Mouse (Mus musculus) heart, embryonic 12.5 days (tissue): ENCODE measurements at regions not wholly inside any gene's neighbourhood (a gene's known extent, or its start where the extent isn't known, plus 50 kb on each side); places are given as distances from the start of the nearest gene placed in this dataset.

Source experiments
- ATAC-seq: fragments of 200-750 bp; cut with Nextera tagmentation; 2 replicates; pipeline ENCODE4 v1.8.0; 2017; ENCODE audit warnings: moderate TSS enrichment, moderate library complexity; ENCODE audit not compliant: insufficient number of reproducible peaks, low FRiP score
- H3K27ac ChIP-seq: fragments of 300-500 bp; sonication (generic); 2 replicates; pipeline ENCODE4 v1.5.1; 2016; ENCODE audit warnings: mild to moderate bottlenecking, moderate library complexity; ENCODE audit not compliant: poor library complexity, severe bottlenecking
- H3K27me3 ChIP-seq: fragments of 300-500 bp; sonication (generic); replicated peaks from 2 replicates; pipeline ENCODE4 v1.6.1; 2016; ENCODE audit warnings: mild to moderate bottlenecking, moderate library complexity
- H3K36me3 ChIP-seq: fragments of 300-500 bp; sonication (generic); 2 replicates; pipeline ENCODE4 v1.6.1; 2016; ENCODE audit warnings: mild to moderate bottlenecking, moderate library complexity
- H3K4me1 ChIP-seq: fragments of 300-500 bp; sonication (generic); replicated peaks from 2 replicates; pipeline ENCODE4 v1.6.1; 2016; ENCODE audit warnings: mild to moderate bottlenecking
- H3K4me2 ChIP-seq: fragments of 300-500 bp; sonication (generic); 2 replicates; pipeline ENCODE4 v1.6.1; 2016; ENCODE audit warnings: mild to moderate bottlenecking, moderate library complexity
- H3K4me3 ChIP-seq: fragments of 300-500 bp; sonication (generic); 2 replicates; pipeline ENCODE4 v1.5.1; 2016; ENCODE audit warnings: mild to moderate bottlenecking
- H3K9ac ChIP-seq: fragments of 300-500 bp; sonication (generic); 2 replicates; pipeline ENCODE4 v1.6.1; 2016; ENCODE audit warnings: mild to moderate bottlenecking, moderate library complexity
- H3K9me3 ChIP-seq: fragments of 300-500 bp; sonication (generic); replicated peaks from 2 replicates; pipeline ENCODE4 v1.6.1; 2016; ENCODE audit warnings: mild to moderate bottlenecking, moderate library complexity
- WGBS: fragments of 180-500 bp; shearing (Covaris S2); methylation state at CpG from one replicate; pipeline ENCODE4 v1.1.7; 2016; 5-methylcytosine and 5-hydroxymethylcytosine counted together

DNA sequence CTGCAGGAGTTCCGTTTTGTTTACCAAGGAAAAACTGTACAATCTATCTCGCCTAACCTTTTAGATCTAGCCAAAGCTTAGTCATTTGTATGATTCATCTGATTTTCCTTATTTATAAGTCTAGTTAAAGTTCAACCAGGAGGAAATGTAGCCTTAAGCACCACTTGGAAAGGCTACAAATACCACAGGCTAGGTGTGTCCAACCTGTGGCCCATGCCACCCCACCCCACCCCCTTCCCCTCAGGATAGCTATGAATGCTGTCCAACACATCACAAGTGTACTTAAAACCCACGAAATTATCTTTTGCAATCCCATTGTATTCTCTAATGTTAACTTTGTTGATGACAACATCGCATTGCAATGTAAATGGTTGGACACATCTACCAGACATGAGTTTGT lies 102.9 kb upstream of the Klf14 start:
- no peak overlapping the region for H3K9ac ChIP-seq
- 83% methylated on average over 4 of the region's 4 CpGs for WGBS
- ATAC-seq, result no peak
- H3K36me3 ChIP-seq, result no peaks in the 10 kb centered on the region
- no peaks in the 10 kb centered on the region for H3K9me3 ChIP-seq
- no peak overlapping the region for H3K4me3 ChIP-seq
- no peaks in the 10 kb centered on the region; the same call in 1 of the 2 replicates for H3K4me1 ChIP-seq
- no peaks in the 10 kb centered on the region for H3K27me3 ChIP-seq
- H3K27ac ChIP-seq, result no peak overlapping the region
- H3K4me2 ChIP-seq, result no peak overlapping the region

DNA sequence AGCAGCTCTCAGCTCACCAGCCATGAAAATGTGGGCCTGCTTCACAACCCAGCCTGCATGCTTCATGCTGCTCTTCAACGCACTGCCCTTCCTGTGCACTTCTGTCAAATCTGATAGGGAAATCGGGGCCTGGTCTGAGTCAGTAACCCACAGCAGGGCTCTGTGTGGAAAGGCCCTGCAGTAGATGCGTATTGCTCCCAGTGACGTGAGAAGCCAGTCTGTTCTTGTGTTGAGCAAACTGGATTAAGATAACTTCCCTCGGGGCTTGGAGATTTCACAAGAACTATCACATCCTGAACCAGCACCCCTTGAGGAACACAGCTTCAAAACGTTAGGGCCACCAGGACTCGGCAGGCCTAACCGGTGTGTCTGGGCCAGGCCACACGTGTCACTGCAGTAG lies 106.5 kb upstream of the Klf14 start:
- 46% methylated on average over 9 of the region's 9 CpGs for WGBS
- Histone ChIP-seq H3K36me3 (no peaks in the 10 kb centered on the region), H3K9ac (no peak overlapping the region), H3K9me3 (no peaks in the 10 kb centered on the region), H3K27ac (no peak overlapping the region), H3K4me3 (no peak overlapping the region), H3K4me1 (peaks cover under 1% of the 10 kb centered on the region), H3K4me2 (no peak overlapping the region), H3K27me3 (no peaks in the 10 kb centered on the region)
- ATAC-seq, result no peak

DNA sequence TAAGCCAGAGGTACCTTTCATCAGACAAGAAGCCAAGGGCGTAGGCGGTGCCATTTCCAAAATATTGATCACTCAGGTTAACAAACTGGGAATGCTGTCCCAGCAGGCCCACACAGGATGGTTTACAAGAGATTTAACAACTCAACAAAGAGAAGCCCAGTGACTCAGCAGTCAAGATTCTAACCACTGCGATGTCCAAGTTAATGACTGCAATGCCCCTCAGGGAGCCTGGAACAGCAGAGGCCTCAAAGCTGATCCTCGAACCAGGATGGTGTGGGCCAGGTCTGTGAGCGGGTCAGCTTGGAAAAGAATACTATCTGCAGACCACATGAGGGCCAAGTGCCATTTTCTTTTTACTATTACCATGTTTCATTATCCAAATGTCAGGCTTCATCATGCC lies 108.0 kb upstream of the Klf14 start:
- H3K9ac ChIP-seq, result no peak overlapping the region
- 93% methylated on average over 5 of the region's 5 CpGs for WGBS
- no peak for ATAC-seq
- H3K9me3 ChIP-seq, result no peaks in the 10 kb centered on the region
- no peaks in the 10 kb centered on the region for H3K27me3 ChIP-seq
- H3K36me3 ChIP-seq, result no peaks in the 10 kb centered on the region
- no peak overlapping the region for H3K27ac ChIP-seq
- H3K4me2 ChIP-seq, result no peak overlapping the region
- peaks cover 11% of the 10 kb centered on the region for H3K4me1 ChIP-seq
- H3K4me3 ChIP-seq, result no peak overlapping the region

DNA sequence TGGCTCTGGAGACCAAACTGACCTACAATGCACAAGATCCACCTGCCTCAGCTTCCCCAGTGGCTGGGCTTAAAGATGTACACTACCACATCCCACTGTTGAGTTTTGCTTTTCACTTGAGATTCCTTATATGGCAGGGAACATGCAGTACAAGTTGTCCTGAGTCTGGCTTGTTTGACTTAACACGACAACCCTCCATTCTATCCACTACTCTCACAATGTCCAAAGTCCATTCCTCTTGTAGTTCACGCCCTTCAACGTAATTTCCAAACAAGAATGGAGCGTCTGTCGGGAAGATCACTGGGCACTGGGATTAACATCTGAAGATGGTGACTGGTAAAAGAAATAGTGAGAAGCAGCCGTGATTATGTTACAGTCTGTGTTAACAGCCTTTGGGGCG lies 108.6 kb upstream of the Klf14 start:
- H3K27me3 ChIP-seq, result no peaks in the 10 kb centered on the region
- ATAC-seq, result no peak
- no peak overlapping the region for H3K4me2 ChIP-seq
- WGBS, result 80% methylated on average over 7 of the region's 7 CpGs
- no peak overlapping the region for H3K27ac ChIP-seq
- H3K9me3 ChIP-seq, result no peaks in the 10 kb centered on the region
- H3K36me3 ChIP-seq, result no peaks in the 10 kb centered on the region
- no peak overlapping the region for H3K9ac ChIP-seq
- H3K4me3 ChIP-seq, result no peak overlapping the region
- H3K4me1 ChIP-seq, result peaks cover 11% of the 10 kb centered on the region

DNA sequence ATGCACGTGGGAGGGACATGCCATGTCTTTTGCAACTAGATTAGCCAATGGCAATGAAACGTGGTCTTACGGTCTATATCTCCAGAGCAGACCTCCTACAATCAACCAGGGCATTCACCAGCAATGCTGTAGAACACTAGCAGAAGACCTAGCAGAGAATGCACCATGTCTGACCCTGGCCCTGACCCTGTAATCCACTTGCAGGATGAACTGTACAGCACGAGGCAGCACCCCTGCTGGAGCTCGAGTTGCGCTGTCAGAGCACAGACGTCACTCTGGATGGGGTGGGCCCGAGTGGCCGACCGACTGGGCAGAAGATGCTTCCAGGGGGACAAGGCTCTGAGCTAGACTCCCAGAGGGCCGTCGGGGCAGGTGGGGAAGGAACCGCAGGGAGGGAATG lies 110.4 kb upstream of the Klf14 start:
- Histone ChIP-seq H3K27ac (no peak overlapping the region), H3K4me2 (no peak overlapping the region), H3K4me3 (no peak overlapping the region), H3K36me3 (no peaks in the 10 kb centered on the region), H3K9me3 (no peaks in the 10 kb centered on the region), H3K9ac (no peak overlapping the region), H3K27me3 (no peaks in the 10 kb centered on the region), H3K4me1 (peaks cover 11% of the 10 kb centered on the region)
- ATAC-seq, result no peak
- 74% methylated on average over 13 of the region's 13 CpGs for WGBS

DNA sequence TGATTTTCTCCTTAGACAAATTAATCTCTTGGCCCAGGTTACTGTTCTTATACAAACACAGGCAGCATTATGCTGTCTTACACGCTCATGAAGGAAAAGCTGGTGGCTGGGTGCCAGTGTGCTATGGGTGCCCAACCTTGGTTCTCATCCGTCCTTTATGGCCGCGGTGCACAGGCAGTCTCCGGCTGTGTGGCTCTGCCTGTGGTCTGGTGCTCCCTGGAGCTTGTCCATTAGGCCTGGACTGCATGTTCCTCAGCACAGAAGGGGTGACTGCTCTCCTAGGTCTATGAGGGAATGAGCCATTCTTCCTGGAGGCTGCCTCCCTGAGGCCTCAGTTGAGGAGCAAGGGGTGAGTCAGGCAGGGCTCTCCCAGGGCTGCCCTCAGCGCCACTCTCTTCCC lies 111.7 kb upstream of the Klf14 start:
- Histone ChIP-seq H3K36me3 (no peaks in the 10 kb centered on the region), H3K27ac (no peak overlapping the region), H3K9ac (no peak overlapping the region), H3K4me3 (no peak overlapping the region), H3K4me2 (no peak overlapping the region), H3K4me1 (peaks cover 11% of the 10 kb centered on the region), H3K27me3 (no peaks in the 10 kb centered on the region), H3K9me3 (no peaks in the 10 kb centered on the region)
- ATAC-seq, result no peak
- WGBS, result 78% methylated on average over 6 of the region's 6 CpGs

DNA sequence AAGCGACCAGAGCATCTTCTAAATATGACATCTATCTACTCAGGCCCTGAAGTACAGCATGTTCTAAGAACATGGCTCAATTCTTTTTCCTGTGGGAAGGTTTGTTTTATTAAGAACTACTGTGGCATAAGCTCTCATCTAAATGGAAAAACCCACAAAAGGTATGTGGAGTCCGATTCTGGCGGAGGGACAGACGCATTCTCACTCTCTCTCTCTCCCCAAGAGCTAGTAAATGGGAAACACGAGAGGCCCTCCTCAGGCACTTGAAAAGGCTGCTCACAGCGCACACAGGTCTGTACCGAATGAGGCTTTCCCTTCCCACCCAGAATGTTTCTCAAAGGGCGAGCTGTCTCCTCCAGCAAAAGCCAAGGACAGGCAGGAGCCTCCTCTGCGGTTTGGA lies 112.1 kb upstream of the Klf14 start:
- no peak for ATAC-seq

DNA sequence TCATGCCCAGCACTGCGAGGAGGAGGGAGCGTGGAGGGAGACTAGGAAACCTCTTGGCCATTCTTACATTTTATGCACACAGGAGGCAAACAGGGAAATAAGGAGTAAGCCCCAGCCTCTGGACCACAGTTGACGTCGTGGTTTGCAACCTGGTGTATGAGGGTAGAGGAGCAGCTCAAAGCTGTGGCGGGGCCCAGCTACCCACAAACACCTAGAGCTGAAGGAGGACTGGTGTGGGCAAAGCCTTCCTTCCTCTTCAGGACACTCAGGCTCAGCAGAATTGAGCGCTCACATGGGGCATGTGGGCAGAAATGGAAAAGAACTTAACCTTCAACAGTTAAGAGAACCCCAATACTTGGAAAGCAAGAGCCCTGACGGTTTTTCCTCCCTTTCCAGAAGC lies 113.2 kb upstream of the Klf14 start:
- 84% methylated on average over 7 of the region's 7 CpGs for WGBS
- Histone ChIP-seq H3K27me3 (no peaks in the 10 kb centered on the region), H3K4me3 (no peak overlapping the region), H3K36me3 (no peaks in the 10 kb centered on the region), H3K9ac (no peak overlapping the region), H3K4me2 (no peak overlapping the region), H3K4me1 (peaks cover 24% of the 10 kb centered on the region), H3K27ac (no peak overlapping the region), H3K9me3 (no peaks in the 10 kb centered on the region)
- ATAC-seq, result no peak

More for the DNA sequence above, 112.1 kb upstream of the Klf14 start:
- Histone ChIP-seq H3K4me2 (no peak overlapping the region), H3K36me3 (no peaks in the 10 kb centered on the region), H3K9ac (no peak overlapping the region), H3K4me1 (peaks cover 13% of the 10 kb centered on the region), H3K4me3 (no peak overlapping the region), H3K27ac (no peak overlapping the region), H3K9me3 (no peaks in the 10 kb centered on the region), H3K27me3 (no peaks in the 10 kb centered on the region)
- WGBS, result 54% methylated on average over 9 of the region's 9 CpGs

DNA sequence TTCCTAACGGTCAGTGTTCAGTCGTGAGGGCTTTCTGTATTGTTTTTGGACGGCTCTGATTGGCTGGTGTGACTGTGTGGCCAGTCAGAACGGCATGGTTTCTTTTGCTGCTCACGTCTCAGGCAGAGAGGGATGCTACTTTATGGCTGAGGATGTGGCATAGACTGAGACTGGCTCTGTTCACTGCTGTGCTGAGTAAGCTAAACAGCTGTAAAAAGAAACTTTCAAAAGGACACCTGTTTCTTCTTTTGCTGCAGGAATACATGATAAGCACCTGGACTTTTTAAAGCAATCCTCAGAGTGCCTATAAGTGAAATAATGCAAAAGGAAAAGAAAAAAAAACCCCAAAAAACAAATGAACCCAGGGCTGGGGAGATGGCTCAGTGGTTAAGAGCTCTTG lies 113.7 kb upstream of the Klf14 start:
- ATAC-seq, result no peak
- Histone ChIP-seq H3K27ac (no peak overlapping the region), H3K36me3 (no peaks in the 10 kb centered on the region), H3K4me2 (no peak overlapping the region), H3K9ac (no peak overlapping the region), H3K4me3 (no peak overlapping the region), H3K9me3 (no peaks in the 10 kb centered on the region), H3K27me3 (no peaks in the 10 kb centered on the region), H3K4me1 (peaks cover 28% of the 10 kb centered on the region)
- 57% methylated on average over 5 of the region's 5 CpGs for WGBS

DNA sequence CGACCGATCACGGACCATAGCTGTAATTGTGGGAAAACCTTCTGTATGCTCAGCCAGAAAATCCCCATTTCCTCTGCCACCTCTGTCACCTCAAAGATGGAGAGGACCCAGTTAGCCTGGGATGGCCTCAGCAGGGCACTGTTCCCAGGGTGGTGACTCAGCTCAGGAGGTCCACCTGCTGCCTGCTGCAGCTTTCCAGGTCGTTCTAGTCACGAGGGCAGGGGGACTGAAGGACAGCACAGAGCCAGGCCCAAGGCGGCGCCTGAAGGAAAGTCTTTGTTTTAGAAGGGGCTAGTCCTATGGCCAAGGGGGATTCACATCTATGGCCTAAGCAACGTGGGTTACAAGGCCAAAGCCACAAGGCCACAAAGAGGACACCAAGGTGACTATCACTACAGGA lies 114.5 kb upstream of the Klf14 start:
- no peak overlapping the region for H3K9ac ChIP-seq
- no peaks in the 10 kb centered on the region for H3K9me3 ChIP-seq
- H3K27ac ChIP-seq, result no peak overlapping the region
- no peaks in the 10 kb centered on the region for H3K36me3 ChIP-seq
- H3K4me1 ChIP-seq, result peaks cover 36% of the 10 kb centered on the region
- no peak for ATAC-seq
- H3K27me3 ChIP-seq, result no peaks in the 10 kb centered on the region
- H3K4me3 ChIP-seq, result no peak overlapping the region
- H3K4me2 ChIP-seq, result no peak overlapping the region
- 84% methylated on average over 8 of the region's 8 CpGs for WGBS

DNA sequence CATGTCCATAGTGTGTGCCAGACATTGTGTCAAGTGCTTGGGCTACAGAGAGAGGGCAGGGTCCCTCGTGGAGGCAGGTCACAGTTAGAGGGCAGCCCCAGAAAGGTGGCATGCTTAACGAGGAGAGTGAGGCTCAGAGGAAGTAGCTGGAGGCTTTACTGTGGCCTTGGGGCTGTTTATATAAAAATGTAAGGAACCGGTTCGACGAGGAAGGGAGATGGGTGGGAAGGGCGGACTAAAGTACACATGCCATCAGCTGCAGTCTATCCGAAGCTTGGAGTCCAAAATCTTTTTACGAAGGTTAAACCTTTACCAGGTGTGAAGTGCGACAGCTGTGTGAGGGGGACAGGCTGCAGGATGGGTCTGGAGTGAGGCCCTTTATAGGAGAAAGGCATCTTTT lies 115.5 kb upstream of the Klf14 start:
- no peak overlapping the region for H3K9ac ChIP-seq
- H3K4me2 ChIP-seq, result no peak overlapping the region
- H3K9me3 ChIP-seq, result no peaks in the 10 kb centered on the region
- H3K4me1 ChIP-seq, result peaks cover 45% of the 10 kb centered on the region
- no peaks in the 10 kb centered on the region for H3K36me3 ChIP-seq
- WGBS, result 66% methylated on average over 9 of the region's 9 CpGs
- H3K27me3 ChIP-seq, result no peaks in the 10 kb centered on the region
- no peak overlapping the region for H3K27ac ChIP-seq
- H3K4me3 ChIP-seq, result no peak overlapping the region
- no peak for ATAC-seq

DNA sequence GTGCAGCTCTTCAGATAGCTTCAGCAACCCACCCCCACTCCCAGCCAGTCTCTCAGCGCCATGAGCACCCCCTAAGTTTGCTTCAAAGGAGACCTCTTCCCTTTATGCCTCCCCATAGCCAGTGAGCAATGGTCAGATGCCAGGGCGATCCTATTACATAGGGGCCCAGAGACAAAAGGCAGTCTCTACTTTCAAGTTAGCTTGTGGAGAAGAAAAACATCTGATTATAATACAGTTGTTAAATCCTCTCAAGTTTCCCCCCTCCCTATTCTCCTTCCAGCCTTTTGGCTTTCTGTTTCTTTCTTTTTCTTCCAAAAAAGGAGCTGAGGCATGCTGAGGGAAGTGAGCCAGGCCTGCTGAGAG lies 116.3 kb upstream of the Klf14 start:
- Histone ChIP-seq H3K4me1 (peaks cover 53% of the 10 kb centered on the region), H3K36me3 (no peaks in the 10 kb centered on the region), H3K4me2 (no peak overlapping the region), H3K9ac (no peak overlapping the region), H3K4me3 (no peak overlapping the region), H3K9me3 (no peaks in the 10 kb centered on the region), H3K27ac (no peak overlapping the region), H3K27me3 (no peaks in the 10 kb centered on the region)
- no peak for ATAC-seq
- 47% methylated on average over 2 of the region's 2 CpGs for WGBS
